Mouse (Mus musculus) right cerebral cortex, postnatal 36 days (tissue): ENCODE data around the gene Prelid3b.

Source experiments
- DNase-seq, 2 experiments: peaks; one replicate each; pipeline ENCODE4 v3.0.0; 2022; ENCODE audit warnings: low spot score in 2 of 2, mixed read lengths in 1 of 2

Prelid3b gene

GRCm38 (mm10) chr2:174472818-174473549, at the start of gene Prelid3b:
TSS of gene Prelid3b (minus strand) at chr2:174473081.
- peak; percentile 98 to 99 for DNase-seq

DNA sequence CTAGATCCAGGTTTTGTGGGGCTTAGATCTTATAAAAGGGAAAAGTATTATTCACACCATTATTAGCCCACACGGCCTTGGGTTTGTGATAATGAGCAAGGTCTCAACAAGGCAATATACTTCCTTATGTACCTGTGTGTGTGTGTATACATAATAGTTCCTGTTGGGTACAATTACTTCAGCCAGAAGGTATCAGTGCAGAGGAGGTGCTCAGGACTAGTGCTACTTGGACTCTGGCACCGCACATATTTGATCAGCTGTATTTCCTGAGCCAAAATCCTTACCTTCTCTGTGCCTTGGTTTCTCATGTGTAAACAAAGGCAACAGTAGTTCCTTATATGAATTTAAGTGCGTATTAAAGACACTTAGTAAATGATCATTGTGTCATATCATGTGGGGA, 49.3 kb upstream of the Prelid3b start:
- no peak for DNase-seq

- DNase-seq, result no peak
Measured at GRCm38 (mm10) chr2:174517141-174518079, 44.5 kb upstream of the Prelid3b start.

DNA sequence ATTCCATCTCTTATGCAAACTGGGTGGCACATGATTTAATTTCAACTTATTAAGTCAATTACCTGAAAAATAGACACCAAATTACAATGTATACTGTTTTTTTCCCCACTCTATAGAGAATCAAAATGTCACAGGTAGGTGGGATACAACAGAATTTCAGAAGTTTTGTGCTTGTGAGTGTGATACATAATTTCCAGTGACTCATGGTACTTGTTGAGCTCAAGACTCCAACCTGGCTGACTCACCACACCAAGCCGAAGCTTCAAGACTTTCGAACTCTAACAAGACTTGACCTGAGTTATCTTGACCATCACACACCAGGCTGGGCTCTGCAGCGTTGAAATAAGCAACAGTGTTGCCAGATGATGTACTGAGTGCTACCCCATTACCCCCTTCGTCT, 42.0 kb upstream of the Prelid3b start:
- no peak for DNase-seq

- DNase-seq, result no peak
Measured at GRCm38 (mm10) chr2:174513827-174514226, 40.9 kb upstream of the Prelid3b start.

DNA sequence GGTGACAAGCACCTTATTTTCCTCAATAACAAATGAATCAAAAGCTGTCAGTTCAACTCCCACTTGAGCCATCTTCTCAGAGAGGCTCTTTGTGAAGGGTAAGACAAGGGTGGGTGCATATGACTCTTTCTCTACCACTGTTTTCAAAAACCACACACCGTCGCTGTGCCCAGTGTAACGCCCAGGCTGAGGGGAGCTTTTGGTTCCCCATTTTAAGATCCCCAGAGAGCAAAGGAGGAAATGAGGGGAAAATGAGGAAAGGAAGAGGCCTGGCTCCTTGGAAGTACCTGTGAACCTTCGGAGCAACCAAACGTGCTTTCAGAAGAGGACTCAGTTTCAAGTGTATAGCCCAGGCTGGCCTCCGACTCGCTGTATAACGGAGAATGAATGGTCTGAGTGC, 36.9 kb upstream of the Prelid3b start:
- DNase-seq, result no peak

DNA sequence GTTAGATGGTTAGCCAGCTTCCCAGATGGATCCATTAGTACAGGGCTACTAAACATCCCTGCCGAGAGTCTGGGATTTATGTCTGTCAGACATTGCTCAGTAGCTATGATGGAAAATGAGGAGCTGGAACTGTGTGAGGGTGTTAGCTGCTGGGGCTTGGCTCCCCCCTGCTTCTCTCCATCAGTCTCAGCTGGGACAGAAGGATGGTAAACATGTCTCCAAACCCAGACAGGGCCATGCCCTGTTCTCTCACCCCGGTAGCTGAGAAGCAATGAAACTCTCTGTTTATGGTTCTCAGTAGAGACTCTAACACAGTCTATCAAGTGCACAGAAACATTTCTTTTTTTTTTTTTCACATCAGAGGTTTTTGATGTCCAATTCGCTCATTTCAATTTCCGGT, 35.1 kb upstream of the Prelid3b start:
- DNase-seq, result no peak

DNA sequence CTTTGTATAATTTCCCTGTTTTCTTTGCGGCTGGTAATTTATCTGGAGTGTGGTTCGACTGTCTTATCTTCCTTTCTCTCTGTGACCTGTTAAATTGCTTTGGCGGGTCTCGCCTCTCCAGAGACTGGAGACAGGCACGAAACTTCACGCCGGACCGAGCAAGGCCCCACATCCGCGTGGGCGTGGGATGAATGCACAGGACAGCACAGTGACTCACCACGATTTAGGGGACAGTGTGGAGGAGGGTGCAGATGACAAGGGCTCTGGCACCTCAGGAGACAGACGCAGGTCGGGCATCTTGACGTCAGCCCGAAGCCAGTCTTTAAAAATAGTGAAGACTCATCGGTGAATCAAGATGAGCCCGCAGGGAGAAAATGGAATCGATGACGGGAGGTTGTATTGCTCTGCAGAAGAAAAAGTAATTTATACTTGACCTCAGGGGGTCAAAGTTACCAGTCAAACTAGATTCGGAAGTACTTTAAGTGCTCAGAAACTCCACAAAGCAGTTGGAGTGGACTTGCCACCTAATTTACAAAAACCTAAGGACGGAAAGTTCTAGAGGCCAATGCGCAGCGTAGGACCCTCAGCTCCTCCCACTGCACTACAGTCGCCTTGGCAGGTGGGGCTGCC, 30.1 kb upstream of the Prelid3b start:
- peak in 1 of 2 experiments; percentile 9 for DNase-seq

DNA sequence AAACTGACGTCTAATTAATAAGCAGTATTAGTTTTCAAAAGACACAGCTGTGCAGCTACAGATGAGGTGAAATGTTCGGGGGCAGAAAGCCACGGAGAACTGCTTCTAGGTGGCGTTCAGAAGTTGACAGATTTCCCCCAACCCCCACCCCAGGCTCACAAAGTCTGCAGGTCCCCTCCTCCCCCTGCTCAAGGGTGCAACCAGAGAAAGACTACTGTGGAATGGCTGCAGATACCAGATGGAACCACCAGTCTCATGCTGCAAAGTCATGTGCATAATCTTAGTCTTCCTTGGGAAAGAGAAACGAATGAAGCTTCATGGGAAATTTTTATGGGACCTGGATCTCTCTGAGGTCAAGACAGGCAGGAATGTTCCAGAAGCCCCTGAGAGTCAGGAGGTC, 29.4 kb upstream of the Prelid3b start:
- no peak for DNase-seq

DNA sequence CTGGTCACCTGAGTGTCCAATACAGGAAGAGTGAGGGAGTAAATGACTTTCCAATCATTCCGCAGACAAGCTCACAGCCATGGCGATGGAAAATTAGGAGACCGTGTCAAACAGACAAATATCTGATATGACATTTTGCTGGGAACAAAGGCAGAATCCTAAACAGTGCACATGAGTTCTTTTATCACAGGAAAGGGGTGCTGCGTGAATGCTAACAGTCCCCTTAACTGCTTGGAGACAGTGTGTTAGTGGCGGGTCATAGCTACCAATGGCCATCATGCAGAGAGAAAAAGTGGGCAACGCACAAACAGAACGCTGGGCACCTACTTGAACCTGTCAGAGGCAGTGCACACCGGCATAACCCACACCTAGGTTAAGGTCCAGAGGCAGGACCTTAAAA, 28.6 kb upstream of the Prelid3b start:
- no peak for DNase-seq

DNA sequence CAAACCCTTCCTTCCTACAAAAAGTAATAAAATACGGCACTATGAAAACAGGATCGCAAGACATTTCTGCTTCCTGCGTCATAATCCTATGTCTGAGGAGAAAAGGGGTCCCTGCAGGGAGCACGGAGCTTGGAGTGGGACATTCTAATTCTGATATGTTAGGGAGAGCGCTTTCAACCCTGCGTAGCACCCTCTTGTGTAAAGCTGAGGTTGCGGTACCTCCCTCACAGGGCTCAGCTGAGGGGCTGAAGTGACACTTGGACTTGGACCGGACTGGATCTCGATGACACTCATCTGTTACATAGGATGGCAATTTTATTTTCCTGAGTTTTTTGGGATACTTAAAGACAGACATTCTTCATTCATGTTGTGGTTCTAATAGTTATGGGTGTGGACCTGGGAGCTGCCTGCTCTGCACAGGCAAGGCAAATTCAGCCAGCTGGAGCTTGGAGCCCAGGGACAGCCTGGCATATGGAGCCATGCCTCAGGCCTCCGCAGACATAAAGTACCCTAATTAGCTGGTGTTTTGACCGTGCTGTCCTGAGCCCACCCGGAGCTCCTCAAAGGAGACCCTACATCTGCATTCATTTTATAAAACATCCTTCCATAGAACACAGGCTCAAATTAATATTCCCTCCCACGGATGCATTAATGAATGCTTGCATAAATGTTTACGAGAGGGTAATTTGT, 28.1 kb upstream of the Prelid3b start:
- DNase-seq, result no peak

DNA sequence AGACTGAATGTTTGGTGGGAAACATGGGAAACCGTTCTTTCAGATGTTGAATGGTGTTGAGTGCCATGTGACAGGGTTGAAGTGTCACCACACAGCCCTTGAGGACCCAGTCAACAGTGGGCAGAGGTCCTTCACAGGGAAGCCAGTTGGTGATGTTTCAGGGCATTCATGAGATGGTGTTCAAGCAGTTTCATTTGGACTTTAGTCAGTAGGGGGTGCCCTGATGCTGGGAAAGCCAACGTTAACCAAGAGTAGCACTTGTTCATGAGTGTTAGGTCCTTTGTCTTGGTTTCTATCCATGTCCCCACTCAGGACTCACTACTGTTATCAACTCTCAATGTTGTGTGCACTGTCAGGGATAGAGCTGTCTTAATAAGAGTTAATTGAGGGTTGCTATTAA, 20.0 kb upstream of the Prelid3b start:
- DNase-seq, result peak in 1 of 2 experiments; percentile 7

DNA sequence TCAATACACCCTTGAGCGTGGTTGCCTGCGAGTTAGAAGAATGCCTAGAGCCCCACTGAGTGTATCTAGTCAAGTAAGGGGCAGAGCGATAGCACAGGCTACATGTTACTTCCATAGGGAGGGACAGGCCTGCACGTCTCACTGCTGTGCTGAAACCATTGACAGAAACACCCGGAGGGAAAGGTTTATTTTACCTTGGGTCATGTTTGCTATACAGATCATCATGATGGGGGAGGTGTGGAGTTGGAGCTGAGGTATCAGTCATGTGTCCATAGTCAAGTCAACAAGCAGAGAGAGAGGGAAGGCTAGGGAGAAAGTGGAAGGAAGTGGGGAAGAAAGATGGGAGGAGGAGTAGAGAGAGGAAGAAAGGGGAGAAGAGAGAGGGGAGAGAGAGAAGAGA, 14.1 kb upstream of the Prelid3b start:
- no peak for DNase-seq

GRCm38 (mm10) chr2:174478746-174479145, 5.9 kb upstream of the Prelid3b start:
- no peak for DNase-seq

- DNase-seq, result no peak
Measured at GRCm38 (mm10) chr2:174477543-174478319, 4.8 kb upstream of the Prelid3b start.

DNA sequence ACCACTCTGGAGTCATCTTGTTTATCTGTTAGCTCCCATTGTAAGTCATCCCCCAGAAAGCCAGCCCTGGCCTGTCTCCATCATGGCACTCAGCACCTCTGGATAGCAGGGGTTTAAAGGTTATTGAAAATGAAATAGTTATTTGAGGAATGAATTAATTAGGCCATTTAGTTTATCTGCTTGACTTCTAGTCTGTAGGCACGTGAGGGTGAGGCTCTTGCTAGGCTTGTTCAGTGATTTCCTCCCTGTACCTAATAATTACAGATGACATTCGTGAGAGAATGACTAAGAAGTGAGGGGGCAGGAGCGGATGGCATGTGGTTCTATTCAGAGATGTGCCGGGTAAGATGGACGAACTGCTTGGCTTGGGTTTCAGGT, 658 bp upstream of the Prelid3b start:
- no peak for DNase-seq

DNA sequence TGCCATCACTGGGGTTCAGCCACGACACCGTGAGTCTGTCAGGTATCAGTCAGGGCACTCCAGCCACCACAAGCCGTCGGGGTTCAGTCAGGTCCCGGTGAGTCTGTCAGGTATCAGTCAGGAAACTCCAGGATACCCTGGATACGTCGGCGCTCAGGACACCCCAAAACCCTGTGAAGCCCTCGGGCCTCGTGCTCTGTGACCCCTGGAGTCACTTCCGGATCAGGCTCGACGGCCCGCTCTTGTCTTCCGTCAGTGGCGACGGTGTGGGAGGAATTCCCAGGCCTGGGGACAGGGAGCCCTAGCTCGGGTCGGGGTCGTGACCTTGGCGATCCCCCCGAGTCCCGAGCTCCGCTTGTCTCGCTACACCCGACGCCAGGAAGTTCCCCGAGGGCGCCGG, 474 bp downstream of the Prelid3b start:
- DNase-seq, result no peak

GRCm38 (mm10) chr2:174470786-174471405, 2.0 kb downstream of the Prelid3b start:
- DNase-seq, result no peak

DNA sequence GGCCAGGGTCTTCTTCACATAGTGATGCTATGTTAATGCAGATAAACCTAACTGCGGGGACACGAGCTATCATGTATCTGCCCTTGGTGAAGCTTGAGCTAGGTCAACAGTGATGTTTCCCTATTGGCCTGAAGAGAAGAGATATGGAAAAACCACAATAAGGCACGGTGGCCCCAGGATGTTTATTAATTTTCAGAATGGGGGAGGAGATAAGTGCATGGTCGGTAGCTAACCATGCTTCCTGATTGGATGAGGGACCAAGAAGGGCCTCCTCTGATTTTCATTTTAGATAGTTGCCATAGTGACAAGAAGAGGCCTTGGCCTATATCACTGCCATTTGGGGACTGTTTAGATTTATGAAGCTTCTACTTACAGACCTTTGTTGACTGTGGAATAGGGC, 2.5 kb downstream of the Prelid3b start:
- no peak for DNase-seq

DNA sequence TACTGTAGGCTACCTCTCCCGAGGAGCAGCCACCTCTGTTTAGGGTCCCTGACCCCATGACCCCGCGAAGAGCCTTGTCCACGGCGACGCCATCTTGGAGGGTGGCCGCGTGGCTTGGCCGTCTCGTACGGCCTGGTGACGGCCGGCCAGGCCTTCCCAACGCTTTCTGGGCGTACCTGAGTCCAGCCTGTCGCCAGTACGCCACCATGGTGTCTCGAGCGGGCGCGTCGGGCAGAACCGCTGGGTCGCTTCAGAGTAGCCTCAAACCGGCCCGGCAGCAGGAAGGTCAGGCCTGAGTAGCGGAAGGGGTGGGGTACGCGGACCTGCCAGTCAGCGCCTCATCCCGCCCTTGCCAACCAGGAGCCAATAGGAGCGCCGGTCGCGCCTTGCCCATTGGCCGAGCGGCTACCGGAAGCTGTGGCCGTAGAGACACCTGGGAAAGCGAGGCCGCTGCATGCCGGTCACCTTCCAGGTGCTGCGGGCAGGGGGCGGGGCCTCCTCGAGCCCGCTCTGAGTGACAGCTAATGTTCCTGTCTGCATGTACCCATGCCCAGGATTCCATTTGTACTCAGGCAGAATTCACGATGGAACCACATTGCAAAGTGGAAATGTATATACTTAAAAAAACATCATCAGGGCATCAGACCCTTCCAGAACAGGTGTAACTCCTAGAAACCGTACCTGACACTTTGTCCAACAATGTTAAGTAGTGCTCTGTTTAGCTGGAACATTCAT, 8.9 kb downstream of the Prelid3b start, which contains the start of gene Atp5e:
Gene Atp5e (minus strand): TSS at position 317 of the 735 bp plus-strand sequence.
- peak; percentile 98 for DNase-seq
